Mouse (Mus musculus) forebrain, postnatal 0 days (tissue): ENCODE measurements around the gene Alpk1. TPM values are rescaled to one million over a fixed set of nuclear protein-coding genes. Genes with fewer than 3 reads are reported as not detected.
A peak's percentile ranks its signal among the peaks of the same experiment; 100 is the strongest.
"Not testable (repeated sequence)": the region's sequence is repeated elsewhere in the genome, so short reads cannot be mapped to it uniquely, and the experiment has no call there.

ENCODE experiments used
- ATAC-seq: fragments of 200-750 bp; cut with Nextera tagmentation; 2 replicates; pipeline ENCODE4 v1.8.0; 2017; ENCODE audit warnings: mild to moderate bottlenecking, moderate library complexity
- DNase-seq: peaks from one replicate; pipeline ENCODE4 v3.0.0-alpha.2; 2015
- H3K27ac ChIP-seq: fragments of 300-500 bp; sonication (generic); 2 replicates; pipeline ENCODE4 v1.5.1; 2014; ENCODE audit warnings: low read depth, mild to moderate bottlenecking, antibody characterized with exemption, low read length, moderate library complexity, mixed read lengths
- H3K27me3 ChIP-seq: fragments of 300-500 bp; sonication (generic); 2 replicates; pipeline ENCODE4 v1.6.1; 2014; ENCODE audit warnings: mild to moderate bottlenecking, low read length, mixed read lengths; ENCODE audit not compliant: insufficient read depth
- H3K36me3 ChIP-seq: fragments of 300-500 bp; sonication (generic); 2 replicates; pipeline ENCODE4 v1.6.1; 2014; ENCODE audit warnings: mild to moderate bottlenecking, moderate library complexity; ENCODE audit not compliant: insufficient read depth
- H3K4me1 ChIP-seq: fragments of 300-500 bp; sonication (generic); 2 replicates; pipeline ENCODE4 v1.6.1; 2014; ENCODE audit warnings: antibody characterized with exemption; ENCODE audit not compliant: insufficient read depth
- H3K4me2 ChIP-seq: fragments of 300-500 bp; sonication (generic); 2 replicates; pipeline ENCODE4 v1.6.1; 2014; ENCODE audit warnings: low read depth, mild to moderate bottlenecking, moderate library complexity
- H3K4me3 ChIP-seq: fragments of 300-500 bp; sonication (generic); 2 replicates; pipeline ENCODE4 v1.5.1; 2014; ENCODE audit warnings: low read depth, low read length, mixed read lengths
- H3K9ac ChIP-seq: fragments of 300-500 bp; sonication (generic); 2 replicates; pipeline ENCODE4 v1.6.1; 2014; ENCODE audit warnings: mild to moderate bottlenecking
- H3K9me3 ChIP-seq: fragments of 300-500 bp; sonication (generic); 2 replicates; pipeline ENCODE4 v1.6.1; 2016; ENCODE audit warnings: low read length
- CTCF ChIP-seq: sonication (generic); IDR thresholded peaks from 2 replicates; pipeline ENCODE4 v1.5.1; 2016; ENCODE audit warnings: antibody characterized with exemption, control low read depth, low read depth
- WGBS: fragments of 180-500 bp; shearing (Covaris S2); extraction: QIAGEN DNeasy Blood & Tissue Kit; methylation state at CpG from one replicate; pipeline ENCODE4 v1.1.7; 2014; 5-methylcytosine and 5-hydroxymethylcytosine counted together
- polyA plus RNA-seq: library from polyadenylated mRNA; unstranded; fragments of >200 nt; fragmentation: Nextera tagmentation; extraction: Ambion mirVana; gene quantifications from 2 replicates; pipeline ENCODE4 v1.2.1, GENCODE M21; 2015
- total RNA-seq: library from RNA; depleted of rRNA; stranded (reverse); fragments of >200 nt; gene quantifications from 2 replicates; pipeline ENCODE4 v1.2.3, GENCODE M21; 2014

Gene Alpk1
- total and polyA plus RNA-seq, 2 experiments from 2014 or later: 0.30 to 3.5 TPM

GRCm38 (mm10) chr3:127790234-127791055 lies 10.1 kb upstream of the Alpk1 start:
- no peak overlapping the region for H3K27ac ChIP-seq
- ATAC-seq (peak; percentile 62), DNase-seq (peak; percentile 43)
- H3K4me3 ChIP-seq: peak overlapping the region; percentile 51
- WGBS: 1% methylated on average over 36 of the region's 36 CpGs
- 0 out of 2 replicates have a peak, but pooled peaks cover 5% of the 10 kb centered on the region for H3K4me1 ChIP-seq
- peak overlapping the region; percentile 98 for H3K4me2 ChIP-seq
- peak overlapping the region; percentile 48 for H3K9ac ChIP-seq
- H3K27me3 ChIP-seq: peaks cover 15% of the 10 kb centered on the region
- no peak for TF ChIP-seq CTCF
- H3K36me3 ChIP-seq: no peaks in the 10 kb centered on the region
- no peaks in the 10 kb centered on the region for H3K9me3 ChIP-seq

DNA sequence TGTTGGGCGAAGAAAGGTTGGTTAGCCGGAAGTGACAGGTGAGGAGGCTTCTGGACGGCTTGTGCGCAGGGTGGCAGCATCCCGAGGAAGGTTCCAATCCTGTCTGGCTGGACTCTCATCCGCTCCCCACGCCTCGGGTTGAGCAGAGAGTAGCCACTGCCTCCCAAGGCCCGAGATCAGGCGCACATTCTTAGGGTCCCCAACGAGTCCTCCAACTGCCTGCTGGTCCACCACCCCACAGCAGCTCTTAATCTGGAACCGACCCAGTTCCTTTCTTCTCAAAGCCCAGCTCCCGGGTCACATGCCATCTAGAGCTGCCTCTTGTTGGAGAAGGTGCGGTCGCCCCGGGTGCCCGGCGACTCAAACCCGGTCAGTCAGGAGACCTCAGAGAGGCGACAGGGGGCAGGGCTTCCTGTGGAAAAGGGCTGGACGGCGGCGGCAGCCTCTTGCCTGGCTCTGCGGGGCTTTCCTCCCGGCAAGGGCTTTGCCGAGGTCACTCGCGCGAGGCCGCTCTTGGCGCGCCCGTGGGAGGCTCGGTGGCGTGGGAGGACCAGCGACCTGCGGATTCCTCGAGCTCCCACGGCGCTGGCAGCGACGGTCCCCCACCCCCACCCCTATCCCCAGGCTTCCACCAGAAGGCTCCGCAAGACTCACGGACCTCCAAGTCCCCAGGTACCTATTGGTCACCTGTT lies 9.3 kb upstream of the Alpk1 start, which contains the start of gene Tifa:
TSS of gene Tifa (plus strand) at position 306 of the 692 bp plus-strand sequence.
- H3K9ac ChIP-seq: peak within 1 kb of the TSS; percentile 48
- peak within 1 kb of the TSS; percentile 51 for H3K4me3 ChIP-seq
- peak; percentile 11 for DNase-seq
- H3K4me1 ChIP-seq: 0 out of 2 replicates have a peak, but pooled peaks cover 5% of the 10 kb centered on the region
- TF ChIP-seq CTCF: 0 out of 2 replicates have a peak, but pooled peaks have one; percentile 4
- peaks cover 15% of the 10 kb centered on the region for H3K27me3 ChIP-seq
- ATAC-seq: peak; percentile 58
- no peaks in the 10 kb centered on the region for H3K36me3 ChIP-seq
- H3K27ac ChIP-seq: no peak within 1 kb of the TSS
- H3K4me2 ChIP-seq: peak within 1 kb of the TSS; percentile 98
- 4% methylated on average over 37 of the region's 44 CpGs for WGBS
- no peaks in the 10 kb centered on the region for H3K9me3 ChIP-seq

GRCm38 (mm10) chr3:127788919-127789318 lies 8.6 kb upstream of the Alpk1 start:
- no peak for TF ChIP-seq CTCF
- 21% methylated on average over 8 of the region's 8 CpGs for WGBS
- H3K4me1 ChIP-seq: 0 out of 2 replicates have a peak, but pooled peaks cover 5% of the 10 kb centered on the region
- no peak overlapping the region for H3K27ac ChIP-seq
- H3K27me3 ChIP-seq: peaks cover 15% of the 10 kb centered on the region
- H3K9me3 ChIP-seq: no peaks in the 10 kb centered on the region
- no peak for ATAC-seq
- H3K36me3 ChIP-seq: no peaks in the 10 kb centered on the region
- peak overlapping the region; percentile 98; the same call in 1 of the 2 replicates for H3K4me2 ChIP-seq
- H3K9ac ChIP-seq: no peak overlapping the region
- no peak for DNase-seq
- H3K4me3 ChIP-seq: peak overlapping the region; percentile 51; the same call in 1 of the 2 replicates

DNA sequence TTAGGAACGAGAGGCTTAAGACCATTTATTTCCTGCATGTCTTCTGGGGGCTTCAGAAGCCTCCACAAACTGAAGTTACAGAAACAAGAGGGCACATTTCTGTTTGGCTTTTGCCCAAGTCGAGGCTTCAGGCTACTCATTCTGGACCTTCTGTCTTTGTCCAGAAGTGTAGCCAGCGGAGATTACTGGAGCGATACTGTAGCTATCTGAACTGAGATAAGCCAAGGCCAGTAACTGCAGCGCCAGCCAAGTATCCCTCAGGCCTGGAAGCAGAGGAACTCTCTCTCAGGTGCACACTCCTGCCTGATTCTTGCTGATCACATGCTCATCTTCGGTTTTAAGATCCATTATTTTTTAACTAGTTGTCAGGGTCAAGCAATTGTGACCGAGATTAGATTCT lies 7.7 kb upstream of the Alpk1 start:
- Histone ChIP-seq H3K36me3 (no peaks in the 10 kb centered on the region), H3K9me3 (no peaks in the 10 kb centered on the region), H3K9ac (no peak overlapping the region), H3K4me2 (no peak overlapping the region), H3K4me3 (no peak overlapping the region), H3K27me3 (peaks cover 15% of the 10 kb centered on the region), H3K27ac (no peak overlapping the region), H3K4me1 (0 out of 2 replicates have a peak, but pooled peaks cover 5% of the 10 kb centered on the region)
- DNase-seq (no peak), ATAC-seq (no peak)
- WGBS: 56% methylated on average over 7 of the region's 7 CpGs
- no peak for TF ChIP-seq CTCF

DNA sequence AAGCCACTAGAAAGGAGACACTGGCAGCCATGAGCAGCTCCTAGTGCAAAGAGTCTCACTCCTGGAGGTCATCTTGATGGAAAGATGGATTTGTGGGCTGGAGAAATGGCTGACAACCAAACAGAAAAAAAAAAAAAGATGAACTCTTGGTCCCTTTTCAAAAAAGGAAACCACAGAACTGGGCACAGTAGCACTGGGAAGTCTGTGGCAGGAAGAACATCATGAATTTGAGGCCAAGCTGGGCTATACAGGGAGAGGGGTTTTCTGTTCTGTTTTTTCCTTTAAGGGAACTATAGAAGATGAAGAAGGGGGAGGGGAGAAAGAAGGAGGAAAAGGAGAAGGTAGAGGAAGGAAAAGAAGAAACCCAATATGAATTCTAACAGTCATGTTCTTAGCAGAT lies 6.7 kb upstream of the Alpk1 start:
- no peak for TF ChIP-seq CTCF
- ATAC-seq: no peak

GRCm38 (mm10) chr3:127783680-127784079 lies 3.4 kb upstream of the Alpk1 start:
- H3K9me3 ChIP-seq, H3K9ac ChIP-seq, DNase-seq, H3K36me3 ChIP-seq, H3K4me3 ChIP-seq, H3K4me1 ChIP-seq, H3K4me2 ChIP-seq, ATAC-seq, H3K27me3 ChIP-seq, H3K27ac ChIP-seq: not testable (repeated sequence)
- WGBS: 93% methylated on average over 8 of the region's 8 CpGs

More for the DNA sequence above, 6.7 kb upstream of the Alpk1 start:
- Histone ChIP-seq H3K4me2 (no peak overlapping the region), H3K9me3 (no peaks in the 10 kb centered on the region), H3K27ac (no peak overlapping the region), H3K4me1 (0 out of 2 replicates have a peak, but pooled peaks cover 5% of the 10 kb centered on the region), H3K9ac (no peak overlapping the region), H3K36me3 (no peaks in the 10 kb centered on the region), H3K27me3 (peaks cover 15% of the 10 kb centered on the region), H3K4me3 (no peak overlapping the region)
- no peak for DNase-seq

DNA sequence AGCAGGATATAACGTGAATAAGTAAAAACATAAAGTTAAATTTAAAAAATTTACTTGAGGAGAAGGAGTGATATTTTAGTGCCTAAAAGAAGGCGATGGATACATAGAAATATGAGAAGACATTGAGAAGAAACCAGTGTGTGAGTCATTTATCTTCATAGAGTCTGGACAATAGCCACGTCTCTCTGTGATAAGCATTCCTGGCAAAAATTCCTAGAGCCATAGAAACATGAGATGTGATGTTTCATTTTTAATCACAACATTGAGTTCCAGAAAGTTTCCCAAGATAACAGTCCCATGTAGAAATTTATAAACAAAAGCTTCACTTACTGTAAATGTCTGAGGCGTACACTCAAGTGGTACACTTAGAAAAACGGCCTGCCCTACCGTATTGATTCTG lies 2.6 kb upstream of the Alpk1 start:
- Histone ChIP-seq H3K4me2 (no peak overlapping the region), H3K27ac (no peak overlapping the region), H3K9me3 (no peaks in the 10 kb centered on the region), H3K4me1 (0 out of 2 replicates have a peak, but pooled peaks cover 4% of the 10 kb centered on the region), H3K9ac (no peak overlapping the region), H3K4me3 (no peak overlapping the region), H3K36me3 (no peaks in the 10 kb centered on the region), H3K27me3 (peaks cover 5% of the 10 kb centered on the region)
- DNase-seq (no peak), ATAC-seq (no peak)
- TF ChIP-seq CTCF: no peak
- WGBS: 92% methylated on average over 6 of the region's 6 CpGs
